Mouse (Mus musculus) heart, postnatal 14 days (tissue): ENCODE results near the gene Acoxl. TPM values are rescaled to one million over a fixed set of nuclear protein-coding genes. Genes with fewer than 3 reads are reported as not detected.

ENCODE experiments used
- DNase-seq, 2 experiments: peaks; one replicate each; pipeline ENCODE4 v3.0.0; 2021 to 2022
- intact Hi-C: fragments of 180-260 bp; cut with DNase I; formaldehyde crosslinking; loops from one replicate; pipeline ENCODE4 v1.15.1; 2025
- total RNA-seq, 2 experiments: library from RNA; stranded (reverse); gene quantifications; 2 replicates each; pipeline ENCODE4 v1.2.3; 2021

Acoxl gene
- total RNA-seq, 2 experiments from 2014 or later: not detected

GRCm38 (mm10) chr2:127931576-127931975 lies 92.9 kb downstream of the Acoxl start:
- no peak for DNase-seq
- intact Hi-C loops: no loop called here

- no peak for DNase-seq
- intact Hi-C loops: no loop called here
Measured at GRCm38 (mm10) chr2:127933531-127933931, 94.9 kb downstream of the Acoxl start.

DNA sequence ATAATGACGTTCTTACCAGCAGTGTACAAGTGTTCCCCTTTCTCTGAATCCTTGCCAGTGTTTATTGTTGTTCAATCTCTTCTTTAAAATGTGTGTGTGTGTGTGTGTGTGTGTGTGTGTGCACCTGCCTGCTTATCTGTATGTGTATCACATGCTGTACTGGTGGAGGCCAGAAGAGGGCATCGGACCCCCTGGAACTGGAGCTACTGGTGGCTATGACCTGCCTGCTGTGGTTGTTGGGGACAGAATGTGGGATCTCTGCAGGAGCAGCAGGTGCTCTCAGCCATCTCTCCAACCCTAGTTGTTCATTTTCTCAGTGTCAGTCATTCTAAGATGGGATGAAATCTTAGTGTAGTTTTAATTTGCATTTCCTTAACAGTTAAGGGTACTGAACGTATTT lies 98.4 kb downstream of the Acoxl start:
- DNase-seq: no peak
- intact Hi-C loops: no loop called here

GRCm38 (mm10) chr2:127939206-127939605 lies 100.5 kb downstream of the Acoxl start:
- intact Hi-C loops: no loop called here

GRCm38 (mm10) chr2:127960579-127960978 lies 121.9 kb downstream of the Acoxl start:
- DNase-seq: no peak
- intact Hi-C loops: no loop called here

More at GRCm38 (mm10) chr2:127939206-127939605, 100.5 kb downstream of the Acoxl start:
- DNase-seq: no peak

- intact Hi-C loops: no loop called here
- DNase-seq: peak; percentile 21 to 34
Measured at GRCm38 (mm10) chr2:127961154-127961553, 122.5 kb downstream of the Acoxl start.

- peak; percentile 25 to 56 for DNase-seq
- intact Hi-C loops: no loop called here
Measured at GRCm38 (mm10) chr2:127961802-127962433, 123.2 kb downstream of the Acoxl start.

GRCm38 (mm10) chr2:127968944-127969343 lies 130.3 kb downstream of the Acoxl start:
- intact Hi-C loops: no loop called here
- no peak for DNase-seq

- intact Hi-C loops: no loop called here
- DNase-seq: no peak
Measured at GRCm38 (mm10) chr2:127976276-127976675, 137.6 kb downstream of the Acoxl start.

GRCm38 (mm10) chr2:127978601-127979230 lies 140.0 kb downstream of the Acoxl start:
- intact Hi-C loops: no loop called here
- no peak for DNase-seq

- DNase-seq: no peak
- intact Hi-C loops: no loop called here
Measured at GRCm38 (mm10) chr2:127982610-127983009, 143.9 kb downstream of the Acoxl start.

DNA sequence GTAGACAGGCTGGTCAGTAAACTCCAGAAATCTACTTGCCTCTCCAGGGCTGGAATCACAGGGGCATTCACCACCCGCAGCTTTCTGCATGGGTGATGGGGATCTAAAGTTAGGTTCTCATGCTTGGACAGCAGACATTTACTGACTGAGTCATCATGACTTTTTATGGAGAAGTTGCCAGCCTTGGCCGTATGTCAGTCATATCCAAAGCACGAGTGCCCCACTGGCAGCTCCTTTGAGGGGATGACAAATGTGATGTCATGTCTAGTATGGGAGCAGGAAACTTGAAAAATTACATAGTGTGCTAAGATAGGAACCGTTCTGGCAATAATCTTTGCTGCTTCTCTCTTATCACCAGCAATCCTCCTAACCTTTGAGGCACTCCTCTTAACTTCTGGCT lies 144.6 kb downstream of the Acoxl start:
- DNase-seq: no peak

DNA sequence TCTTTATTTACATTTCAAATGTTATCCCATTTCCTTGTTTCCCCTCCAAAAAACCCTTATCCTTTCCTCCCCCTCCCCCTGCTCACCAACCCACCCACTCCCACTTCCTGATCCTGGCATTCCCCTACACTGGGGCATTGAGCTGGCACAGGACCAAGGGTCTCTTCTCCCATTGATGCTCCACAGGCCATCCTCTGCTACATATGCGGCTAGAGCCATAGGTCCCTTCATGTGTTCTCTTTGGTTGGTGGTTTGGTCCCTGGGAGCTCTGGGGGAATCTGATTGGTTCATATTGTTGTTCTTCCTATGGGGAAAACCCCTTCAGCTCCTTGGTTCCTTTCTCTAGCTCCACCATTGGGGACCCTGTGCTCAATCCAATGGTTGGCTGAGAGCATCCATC lies 145.3 kb downstream of the Acoxl start:
- no peak for DNase-seq
- intact Hi-C loops: no loop called here

More for the DNA sequence above, 144.6 kb downstream of the Acoxl start:
- intact Hi-C loops: no loop called here

- intact Hi-C loops: no loop called here
- DNase-seq: no peak
Measured at GRCm38 (mm10) chr2:127987706-127988105, 149.0 kb downstream of the Acoxl start.

- intact Hi-C loops: no loop called here
Measured at GRCm38 (mm10) chr2:127990856-127991479, 152.3 kb downstream of the Acoxl start.

GRCm38 (mm10) chr2:127991656-127992055 lies 153.0 kb downstream of the Acoxl start:
- intact Hi-C loops: no loop called here
- DNase-seq: peak; percentile 25 to 44

More at GRCm38 (mm10) chr2:127990856-127991479, 152.3 kb downstream of the Acoxl start:
- DNase-seq: peak; percentile 29 to 40

DNA sequence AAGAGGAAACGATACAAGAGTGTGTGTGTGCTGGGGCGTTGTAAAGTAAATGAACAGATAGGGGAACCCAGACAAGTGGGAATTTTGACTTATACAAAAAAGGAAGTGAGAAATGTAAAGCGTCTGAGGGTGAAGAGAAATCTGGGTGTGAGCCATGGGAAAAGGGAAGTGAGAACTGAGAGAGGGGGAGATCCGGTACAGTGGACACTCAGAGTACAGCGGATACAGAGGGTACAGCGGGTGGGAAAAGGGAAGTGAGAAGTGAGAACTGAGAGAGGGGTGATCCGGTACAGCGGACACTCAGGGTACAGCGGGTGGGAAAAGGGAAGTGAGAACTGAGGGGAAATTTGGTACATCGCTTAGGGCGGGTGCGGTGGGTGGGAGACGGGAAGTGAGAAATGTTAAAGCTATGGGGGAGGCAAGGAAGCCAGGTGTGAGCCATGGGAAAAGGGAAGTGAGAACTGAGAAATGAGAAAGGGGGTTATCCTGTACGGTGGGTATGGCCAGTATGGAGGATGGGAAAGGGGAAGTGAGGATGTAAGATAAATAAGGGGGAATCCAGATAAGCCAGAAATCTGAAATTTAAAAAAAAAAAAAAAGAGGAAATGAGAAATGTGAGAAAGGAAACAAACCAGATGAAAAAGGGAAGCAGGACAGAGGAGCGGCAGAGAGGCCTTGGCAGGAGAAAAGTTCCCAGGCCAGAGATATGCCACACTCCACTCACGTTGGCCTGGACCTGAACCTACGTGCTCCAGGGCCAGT lies 170.2 kb downstream of the Acoxl start:
- DNase-seq: no peak
- intact Hi-C loops: no loop called here

DNA sequence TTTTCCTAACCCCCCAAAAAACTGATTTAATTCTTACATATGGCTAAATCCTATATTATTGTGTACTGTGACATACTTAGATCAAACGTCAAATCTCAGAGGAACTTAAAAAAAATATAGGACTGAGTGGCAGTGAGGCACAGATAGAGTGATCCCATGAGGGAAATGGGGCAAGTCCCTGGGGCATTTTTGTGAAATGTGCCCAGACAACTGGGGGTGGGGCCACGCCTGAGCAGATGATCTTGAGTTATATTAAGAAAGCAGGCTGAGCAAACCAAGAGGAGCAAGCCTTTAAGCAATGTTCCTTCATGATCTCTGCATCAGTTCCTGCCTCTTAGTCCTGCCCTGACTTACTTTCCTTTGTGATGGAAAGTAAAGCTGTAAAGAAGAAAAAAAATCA lies 175.9 kb downstream of the Acoxl start:
- intact Hi-C loops: no loop called here
- DNase-seq: no peak

DNA sequence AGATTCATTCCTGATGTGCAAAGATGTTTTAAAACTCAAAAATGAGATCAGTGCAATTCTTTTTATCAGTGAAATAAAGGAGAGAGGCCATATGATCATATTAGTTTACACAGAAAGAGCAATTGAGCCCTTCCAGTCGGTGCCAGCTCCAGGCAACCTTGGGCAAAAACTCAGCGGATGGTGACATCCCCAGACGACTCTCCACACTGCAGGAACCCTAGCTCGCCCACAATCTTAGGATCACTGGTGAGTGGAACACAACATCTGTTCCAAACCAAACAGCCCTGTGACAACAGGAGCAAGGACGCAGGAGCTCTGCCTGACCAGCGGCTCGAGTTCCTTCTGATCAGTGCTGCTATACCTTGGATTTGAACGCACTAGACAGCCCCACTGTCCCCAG lies 176.9 kb downstream of the Acoxl start:
- no peak for DNase-seq
- intact Hi-C loops: no loop called here

GRCm38 (mm10) chr2:128020039-128020907 lies 181.6 kb downstream of the Acoxl start:
- intact Hi-C loops: no loop called here
- DNase-seq: no peak
